Mouse (Mus musculus) bone marrow, adult 2 months (tissue): Measurements from ENCODE around the gene Gcn1l1. TPM values are rescaled to one million over a fixed set of nuclear protein-coding genes. Genes with fewer than 3 reads are reported as not detected.
A peak's percentile ranks its signal among the peaks of the same experiment; 100 is the strongest.

Experiments used
- H3K27ac ChIP-seq: fragments of 200-500 bp; 2 replicates; pipeline ENCODE4 v1.5.1; 2012; ENCODE audit warnings: low read depth, mild to moderate bottlenecking, control low read depth, inconsistent platforms, low read length; ENCODE audit not compliant: control insufficient read depth, poor library complexity, insufficient read depth
- H3K4me1 ChIP-seq: fragments of 200-500 bp; 2 replicates; pipeline ENCODE4 v1.6.1; 2011; ENCODE audit warnings: low read length; ENCODE audit not compliant: control insufficient read depth, insufficient read depth
- H3K4me3 ChIP-seq: fragments of 200-500 bp; replicated peaks from 2 replicates; pipeline ENCODE3; 2011; ENCODE audit warnings: mild to moderate bottlenecking, low read depth, low read length, control low read depth; ENCODE audit not compliant: control insufficient read depth
- CTCF ChIP-seq: fragments of 200-500 bp; IDR thresholded peaks from 2 replicates; pipeline ENCODE4 v1.5.1; 2011; ENCODE audit warnings: low read length, control low read depth; ENCODE audit not compliant: control insufficient read depth, insufficient read depth
- POLR2A ChIP-seq: fragments of 200-500 bp; IDR thresholded peaks from 2 replicates; pipeline ENCODE4 v1.6.1; 2011; ENCODE audit warnings: low read depth, mild to moderate bottlenecking, control low read depth, low read length, borderline replicate concordance; ENCODE audit not compliant: control insufficient read depth
- WGBS: fragments of 180-500 bp; shearing (Covaris S2); methylation state at CpG from one replicate; pipeline ENCODE4 v1.1.7; 2018; 5-methylcytosine and 5-hydroxymethylcytosine counted together
- polyA plus RNA-seq: library from polyadenylated mRNA; stranded (reverse); fragments of >200 nt; gene quantifications from 2 replicates; pipeline ENCODE4 v1.2.4, GENCODE M21; 2011; ENCODE audit warnings: low replicate concordance; ENCODE audit not compliant: missing spikeins, insufficient read depth, insufficient read length

Gene Gcn1l1
- polyA plus RNA-seq, 1 experiment = 38.4 TPM

GRCm38 (mm10) chr5:115522531-115522930 lies 42.5 kb upstream of the Gcn1l1 start:
- TF ChIP-seq POLR2A = no peak
- TF ChIP-seq CTCF = no peak
- H3K4me1 ChIP-seq = peaks cover 13% of the 10 kb centered on the region
- H3K27ac ChIP-seq = no peak overlapping the region
- WGBS = 85% methylated on average over 4 of the region's 4 CpGs
- H3K4me3 ChIP-seq = no peak overlapping the region

- Histone ChIP-seq H3K27ac (no peak overlapping the region), H3K4me1 (peaks cover 11% of the 10 kb centered on the region), H3K4me3 (no peak overlapping the region)
- WGBS = 80% methylated on average over 15 of the region's 15 CpGs
- no peak for TF ChIP-seq POLR2A
- TF ChIP-seq CTCF = no peak
These were observed 42.0 kb upstream of the Gcn1l1 start for GRCm38 (mm10) chr5:115522981-115523499.

- Histone ChIP-seq H3K27ac (no peak overlapping the region), H3K4me3 (no peak overlapping the region), H3K4me1 (peaks cover 13% of the 10 kb centered on the region)
- 47% methylated on average over 15 of the region's 15 CpGs for WGBS
- no peak for TF ChIP-seq POLR2A
- no peak for TF ChIP-seq CTCF
These were observed 41.1 kb upstream of the Gcn1l1 start for GRCm38 (mm10) chr5:115523971-115524370.

GRCm38 (mm10) chr5:115524471-115524870 lies 40.6 kb upstream of the Gcn1l1 start:
- no peak overlapping the region for H3K27ac ChIP-seq
- WGBS = 62% methylated on average over 12 of the region's 12 CpGs
- H3K4me1 ChIP-seq = peaks cover 14% of the 10 kb centered on the region
- TF ChIP-seq POLR2A = no peak
- TF ChIP-seq CTCF = no peak
- no peak overlapping the region for H3K4me3 ChIP-seq

GRCm38 (mm10) chr5:115525416-115525815 lies 39.6 kb upstream of the Gcn1l1 start:
- no peak for TF ChIP-seq POLR2A
- no peak for TF ChIP-seq CTCF
- peaks cover 18% of the 10 kb centered on the region for H3K4me1 ChIP-seq
- no peak overlapping the region for H3K27ac ChIP-seq
- H3K4me3 ChIP-seq = no peak overlapping the region
- 87% methylated on average over 4 of the region's 4 CpGs for WGBS

- no peak for TF ChIP-seq POLR2A
- TF ChIP-seq CTCF = no peak
- Histone ChIP-seq H3K27ac (no peak overlapping the region), H3K4me1 (peaks cover 17% of the 10 kb centered on the region), H3K4me3 (no peak overlapping the region)
- WGBS = 90% methylated on average over 9 of the region's 9 CpGs
These were observed 39.1 kb upstream of the Gcn1l1 start for GRCm38 (mm10) chr5:115525943-115526342.

GRCm38 (mm10) chr5:115526456-115527202 lies 38.4 kb upstream of the Gcn1l1 start:
- whole genome bisulfite sequencing = 83% methylated on average over 17 of the region's 17 CpGs
- Histone ChIP-seq H3K27ac (no peak overlapping the region), H3K4me3 (no peak overlapping the region), H3K4me1 (peaks cover 19% of the 10 kb centered on the region)
- TF ChIP-seq CTCF = no peak
- no peak for TF ChIP-seq POLR2A

- 69% methylated on average over 5 of the region's 5 CpGs for WGBS
These were observed 36.9 kb upstream of the Gcn1l1 start for GRCm38 (mm10) chr5:115528128-115528527.

GRCm38 (mm10) chr5:115529364-115529741 lies 35.7 kb upstream of the Gcn1l1 start:
- Histone ChIP-seq H3K4me3 (no peak overlapping the region), H3K27ac (peak overlapping the region; percentile 74), H3K4me1 (peaks cover 23% of the 10 kb centered on the region)
- WGBS = 56% methylated on average over 8 of the region's 8 CpGs
- no peak for TF ChIP-seq CTCF
- TF ChIP-seq POLR2A = no peak

More at GRCm38 (mm10) chr5:115528128-115528527, 36.9 kb upstream of the Gcn1l1 start:
- peaks cover 23% of the 10 kb centered on the region for H3K4me1 ChIP-seq
- TF ChIP-seq CTCF (no peak), POLR2A (no peak)
- no peak overlapping the region for H3K27ac ChIP-seq
- H3K4me3 ChIP-seq = no peak overlapping the region
